Mouse (Mus musculus): ENCODE results near the gene Slc4a1ap. TPM values are rescaled to one million over a fixed set of nuclear protein-coding genes. Genes with fewer than 3 reads are reported as not detected.
"Not testable (repeated sequence)": the region's sequence is repeated elsewhere in the genome, so short reads cannot be mapped to it uniquely, and the experiment has no call there.

The Slc4a1ap gene
- polyA plus RNA-seq, 1 experiment from 2014 or later = 32.5 TPM

DNA sequence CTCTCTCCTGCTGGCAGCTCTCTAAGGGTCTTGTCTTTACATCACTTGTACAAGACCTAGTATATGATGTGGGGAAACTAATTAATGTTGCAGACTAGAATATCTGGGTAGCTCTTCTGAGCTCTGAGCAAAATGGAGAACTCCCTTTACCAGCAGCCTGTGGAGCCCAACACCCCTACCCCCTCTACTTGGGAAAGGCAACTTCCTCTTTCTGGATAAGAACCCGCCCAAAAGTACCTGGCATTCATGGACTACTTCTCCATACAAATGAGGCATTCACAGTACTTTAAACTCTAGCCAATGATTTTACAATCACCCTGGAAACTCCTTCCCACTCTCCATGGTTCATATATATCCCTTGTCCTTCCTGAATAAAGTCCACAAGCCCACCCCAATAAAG is 14.3 kb upstream of the Slc4a1ap start:
- H3K9me3 ChIP-seq (replicated peaks; ENCODE audit: control insufficient read depth, low read length, poor library complexity, severe bottlenecking) = no peaks in the 10 kb centered on the region
- no peak overlapping the region for H3K27ac ChIP-seq (ENCODE audit: low read length)
- 96% methylated on average over 1 of the region's 1 CpGs for WGBS
- H3K4me2 ChIP-seq (ENCODE audit: low read length) = no peak overlapping the region
- H3K4me3 ChIP-seq (ENCODE audit: low read depth, low read length) = no peak overlapping the region
- H3K4me1 ChIP-seq (ENCODE audit: control insufficient read depth, insufficient read depth, low read length) = no peaks in the 10 kb centered on the region
- H3K36me3 ChIP-seq (ENCODE audit: control insufficient read depth, insufficient read depth, low read length) = peaks cover 31% of the 10 kb centered on the region
- no peak for ATAC-seq
- H3K9ac ChIP-seq (ENCODE audit: low read depth, low read length) = no peak overlapping the region
- H3K27me3 ChIP-seq (ENCODE audit: control insufficient read depth, insufficient read depth, low read depth, low read length) = no peaks in the 10 kb centered on the region

DNA sequence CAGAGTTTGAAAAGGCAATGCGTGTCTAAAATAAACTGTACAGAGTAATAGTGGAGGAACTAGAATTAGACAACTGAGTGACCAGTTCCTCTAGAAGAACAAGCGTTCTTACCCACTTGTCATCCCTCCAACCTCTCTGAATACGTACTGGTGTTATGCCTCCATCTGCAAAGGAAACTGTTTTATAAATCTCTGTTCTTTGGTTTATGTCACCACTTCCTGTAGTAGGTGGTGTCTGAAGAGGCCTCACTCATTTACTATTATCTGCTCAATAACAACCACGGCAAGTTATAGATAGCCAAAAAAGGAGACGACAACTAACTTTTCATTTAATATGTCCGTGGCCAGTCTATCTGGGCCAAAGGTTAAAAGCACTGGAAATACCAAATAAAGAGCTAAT is 6.2 kb upstream of the Slc4a1ap start:
- H3K36me3 ChIP-seq (ENCODE audit: control insufficient read depth, insufficient read depth, low read length) = peaks cover 25% of the 10 kb centered on the region
- no peak overlapping the region for H3K27ac ChIP-seq (ENCODE audit: low read length)
- no peak overlapping the region for H3K4me3 ChIP-seq (ENCODE audit: low read depth, low read length)
- H3K27me3 ChIP-seq (ENCODE audit: control insufficient read depth, insufficient read depth, low read depth, low read length) = no peaks in the 10 kb centered on the region
- no peak for ATAC-seq
- no peaks in the 10 kb centered on the region for H3K9me3 ChIP-seq (replicated peaks; ENCODE audit: control insufficient read depth, low read length, poor library complexity, severe bottlenecking)
- no peak overlapping the region for H3K9ac ChIP-seq (ENCODE audit: low read depth, low read length)
- H3K4me2 ChIP-seq (ENCODE audit: low read length) = no peak overlapping the region
- 96% methylated on average over 6 of the region's 6 CpGs for WGBS
- H3K4me1 ChIP-seq (ENCODE audit: control insufficient read depth, insufficient read depth, low read length) = peaks cover 5% of the 10 kb centered on the region

DNA sequence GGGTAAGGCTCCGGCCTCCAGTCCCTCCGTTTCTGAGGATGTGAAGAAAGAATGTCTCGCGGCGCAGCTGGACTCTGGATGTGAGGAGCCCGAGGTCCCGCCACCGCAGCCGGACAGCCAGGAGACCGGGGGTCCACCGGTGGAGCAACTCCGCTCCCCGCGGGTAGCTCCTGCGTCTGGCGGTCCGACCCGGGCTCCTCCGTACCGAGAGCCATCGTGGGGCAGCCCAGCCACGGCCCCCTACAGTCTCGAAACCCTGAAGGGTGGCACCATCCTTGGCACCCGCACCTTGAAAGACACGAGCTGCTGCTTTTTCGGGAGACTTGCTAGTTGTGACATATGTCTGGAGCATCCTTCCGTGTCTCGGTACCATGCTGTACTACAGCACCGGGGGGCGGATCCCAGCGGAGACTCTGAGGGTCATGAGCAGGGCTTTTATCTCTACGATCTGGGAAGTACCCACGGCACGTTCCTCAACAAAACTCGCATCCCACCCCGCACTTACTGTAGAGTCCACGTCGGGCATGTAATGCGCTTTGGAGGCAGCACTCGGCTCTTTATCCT is 404 bp downstream of the Slc4a1ap start:
- H3K27me3 ChIP-seq (ENCODE audit: control insufficient read depth, insufficient read depth, low read depth, low read length) = no peaks in the 10 kb centered on the region
- H3K4me1 ChIP-seq (ENCODE audit: control insufficient read depth, insufficient read depth, low read length) = peaks cover 29% of the 10 kb centered on the region
- peak overlapping the region; percentile 78 for H3K9ac ChIP-seq (ENCODE audit: low read depth, low read length)
- H3K27ac ChIP-seq (ENCODE audit: low read length) = peak overlapping the region; percentile 84
- peak overlapping the region; percentile 92 for H3K4me3 ChIP-seq (ENCODE audit: low read depth, low read length)
- peak overlapping the region; percentile 100 for H3K4me2 ChIP-seq (ENCODE audit: low read length)
- no peaks in the 10 kb centered on the region for H3K9me3 ChIP-seq (replicated peaks; ENCODE audit: control insufficient read depth, low read length, poor library complexity, severe bottlenecking)
- peak; percentile 69 for ATAC-seq
- peaks cover 16% of the 10 kb centered on the region; the same call in 1 of the 2 replicates for H3K36me3 ChIP-seq (ENCODE audit: control insufficient read depth, insufficient read depth, low read length)
- WGBS = 4% methylated on average over 40 of the region's 40 CpGs

DNA sequence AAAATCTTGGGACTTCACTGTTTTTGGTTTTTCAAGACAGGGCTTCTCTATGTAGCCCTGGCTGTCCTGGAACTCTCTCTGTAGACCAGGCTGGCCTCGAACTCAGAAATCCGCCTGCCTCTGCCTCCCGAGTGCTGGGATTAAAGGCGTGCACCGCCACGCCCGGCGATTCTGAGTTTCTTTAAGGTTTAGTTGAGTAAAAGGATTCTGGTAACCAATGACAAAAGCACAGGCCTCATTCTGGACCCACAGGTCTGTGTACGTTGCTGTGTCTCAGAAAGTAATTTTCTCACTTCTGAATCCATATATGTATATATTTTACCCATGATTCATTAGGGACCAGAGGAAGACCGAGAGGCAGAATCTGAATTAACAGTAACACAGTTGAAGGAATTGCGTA is 912 bp downstream of the Slc4a1ap start, which contains the start of gene Supt7l:
Gene Supt7l, minus strand, starts transcription at position 101 of the 400 bp plus-strand sequence.
- Histone ChIP-seq H3K27ac (ENCODE audit: low read length) (peak within 1 kb of the TSS; percentile 84), H3K36me3 (ENCODE audit: control insufficient read depth, insufficient read depth, low read length) (peaks cover 18% of the 10 kb centered on the region), H3K4me3 (ENCODE audit: low read depth, low read length) (peak within 1 kb of the TSS; percentile 92), H3K4me1 (ENCODE audit: control insufficient read depth, insufficient read depth, low read length) (peaks cover 29% of the 10 kb centered on the region), H3K4me2 (ENCODE audit: low read length) (peak within 1 kb of the TSS; percentile 100), H3K9ac (ENCODE audit: low read depth, low read length) (peak within 1 kb of the TSS; percentile 78)
- WGBS = 82% methylated on average over 11 of the region's 11 CpGs
- not testable (repeated sequence) for H3K9me3 ChIP-seq (replicated peaks; ENCODE audit: control insufficient read depth, low read length, poor library complexity, severe bottlenecking); ATAC-seq; H3K27me3 ChIP-seq (ENCODE audit: control insufficient read depth, insufficient read depth, low read depth, low read length)

DNA sequence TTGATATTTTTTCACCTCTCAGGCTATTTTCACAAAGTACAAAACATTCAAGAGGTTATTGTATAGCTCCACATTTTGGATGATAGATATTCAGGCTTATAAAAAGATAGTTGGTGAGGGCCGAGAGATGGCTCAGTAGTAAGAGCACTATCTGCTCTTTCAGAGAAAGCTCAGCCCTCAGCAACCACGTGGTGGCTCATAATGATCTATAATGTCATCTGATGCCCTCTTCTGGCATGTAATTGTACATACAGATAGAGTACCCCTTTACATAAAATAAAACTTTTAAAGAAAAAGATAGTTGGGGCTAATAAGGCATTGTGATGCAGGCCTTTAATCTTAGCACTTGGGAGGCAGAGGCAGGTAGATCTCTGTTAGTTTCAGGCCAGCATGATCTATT is 1.8 kb downstream of the Slc4a1ap start:
- WGBS = 57% methylated on average over 2 of the region's 2 CpGs

DNA sequence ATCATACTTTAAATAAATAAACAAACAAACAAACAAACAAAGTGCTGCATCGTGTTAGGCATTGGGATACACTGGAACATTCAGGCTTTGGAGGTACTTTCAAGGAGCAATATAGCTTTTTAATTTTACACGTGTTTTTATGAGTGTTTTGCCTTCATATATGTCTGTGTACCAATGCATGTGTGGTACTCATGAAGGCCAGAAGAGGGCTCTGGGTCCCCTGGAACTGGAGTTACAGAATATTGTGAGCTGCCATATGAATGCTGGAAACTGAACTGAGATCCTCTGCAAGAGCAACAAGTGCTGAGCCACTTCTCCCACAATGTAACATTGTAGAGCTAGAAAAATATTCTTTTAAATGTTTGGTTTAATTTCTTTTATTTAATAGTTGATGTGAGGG is 8.4 kb downstream of the Slc4a1ap start:
- Histone ChIP-seq H3K4me2 (ENCODE audit: low read length) (no peak overlapping the region), H3K9ac (ENCODE audit: low read depth, low read length) (no peak overlapping the region)
- WGBS = 93% methylated on average over 2 of the region's 2 CpGs

More for the DNA sequence above, 1.8 kb downstream of the Slc4a1ap start:
- Histone ChIP-seq H3K4me3 (ENCODE audit: low read depth, low read length) (no peak overlapping the region), H3K36me3 (ENCODE audit: control insufficient read depth, insufficient read depth, low read length) (peaks cover 14% of the 10 kb centered on the region; the same call in 1 of the 2 replicates), H3K4me2 (ENCODE audit: low read length) (peak overlapping the region; percentile 26; the same call in 1 of the 2 replicates), H3K4me1 (ENCODE audit: control insufficient read depth, insufficient read depth, low read length) (peaks cover 29% of the 10 kb centered on the region), H3K9ac (ENCODE audit: low read depth, low read length) (no peak overlapping the region), H3K9me3 (replicated peaks; ENCODE audit: control insufficient read depth, low read length, poor library complexity, severe bottlenecking) (no peaks in the 10 kb centered on the region), H3K27me3 (ENCODE audit: control insufficient read depth, insufficient read depth, low read depth, low read length) (no peaks in the 10 kb centered on the region), H3K27ac (ENCODE audit: low read length) (no peak overlapping the region)
- ATAC-seq = no peak

DNA sequence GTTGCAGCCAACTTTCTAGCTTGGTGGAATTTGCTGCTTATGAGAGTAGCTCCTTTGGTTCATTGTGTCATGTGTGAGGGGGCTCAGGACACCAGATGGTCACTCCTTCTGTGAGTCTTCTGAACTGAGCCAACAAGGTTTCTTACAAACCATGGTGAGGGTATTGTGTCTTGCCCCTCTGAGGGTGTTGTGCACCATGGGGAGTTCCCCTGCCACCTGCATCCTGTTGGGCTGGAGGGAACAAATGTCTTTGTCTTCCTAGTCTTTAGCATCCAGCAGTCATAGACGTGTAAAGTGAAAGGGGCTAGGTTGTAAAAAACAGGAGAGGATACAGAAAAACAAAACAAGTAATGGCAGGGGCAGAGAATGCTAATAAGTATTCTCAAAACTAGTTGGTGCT is 32.6 kb downstream of the Slc4a1ap start:
- no peak overlapping the region for H3K4me3 ChIP-seq (ENCODE audit: low read depth, low read length)
- no peaks in the 10 kb centered on the region for H3K27me3 ChIP-seq (ENCODE audit: control insufficient read depth, insufficient read depth, low read depth, low read length)
- no peak overlapping the region for H3K27ac ChIP-seq (ENCODE audit: low read length)
- no peak overlapping the region for H3K4me2 ChIP-seq (ENCODE audit: low read length)
- peaks cover 17% of the 10 kb centered on the region for H3K36me3 ChIP-seq (ENCODE audit: control insufficient read depth, insufficient read depth, low read length)
- no peaks in the 10 kb centered on the region for H3K9me3 ChIP-seq (replicated peaks; ENCODE audit: control insufficient read depth, low read length, poor library complexity, severe bottlenecking)
- WGBS = 67% methylated on average over 1 of the region's 1 CpGs
- no peak overlapping the region for H3K9ac ChIP-seq (ENCODE audit: low read depth, low read length)
- no peaks in the 10 kb centered on the region for H3K4me1 ChIP-seq (ENCODE audit: control insufficient read depth, insufficient read depth, low read length)
- ATAC-seq = no peak

More for the DNA sequence above, 8.4 kb downstream of the Slc4a1ap start:
- no peaks in the 10 kb centered on the region for H3K27me3 ChIP-seq (ENCODE audit: control insufficient read depth, insufficient read depth, low read depth, low read length)
- ATAC-seq = no peak
- no peaks in the 10 kb centered on the region for H3K4me1 ChIP-seq (ENCODE audit: control insufficient read depth, insufficient read depth, low read length)
- no peak overlapping the region for H3K4me3 ChIP-seq (ENCODE audit: low read depth, low read length)
- H3K9me3 ChIP-seq (replicated peaks; ENCODE audit: control insufficient read depth, low read length, poor library complexity, severe bottlenecking) = no peaks in the 10 kb centered on the region
- H3K27ac ChIP-seq (ENCODE audit: low read length) = no peak overlapping the region
- peaks cover 28% of the 10 kb centered on the region for H3K36me3 ChIP-seq (ENCODE audit: control insufficient read depth, insufficient read depth, low read length)

DNA sequence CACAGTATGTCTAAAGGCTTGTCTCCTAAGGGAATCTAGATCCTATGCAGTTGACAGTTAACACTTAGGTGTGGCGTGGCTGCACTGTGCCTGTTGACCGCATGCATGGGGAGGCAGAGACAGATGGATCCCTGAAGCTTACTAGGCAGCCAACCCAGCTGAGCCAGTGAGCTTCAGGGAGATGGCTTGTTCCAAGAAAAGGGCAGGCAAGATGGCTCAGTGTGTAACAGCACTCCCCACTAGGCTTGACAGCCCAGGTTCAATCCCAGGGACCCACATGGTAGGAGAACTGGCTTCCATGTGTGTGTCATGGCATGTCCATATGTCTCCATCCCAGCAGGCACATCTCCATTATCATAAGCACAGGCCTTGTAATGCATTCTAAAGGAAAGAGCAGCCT is 33.6 kb downstream of the Slc4a1ap start:
- 98% methylated on average over 2 of the region's 2 CpGs for WGBS
- no peak overlapping the region for H3K27ac ChIP-seq (ENCODE audit: low read length)
- no peak overlapping the region for H3K4me2 ChIP-seq (ENCODE audit: low read length)
- H3K27me3 ChIP-seq (ENCODE audit: control insufficient read depth, insufficient read depth, low read depth, low read length) = no peaks in the 10 kb centered on the region
- H3K9me3 ChIP-seq (replicated peaks; ENCODE audit: control insufficient read depth, low read length, poor library complexity, severe bottlenecking) = no peaks in the 10 kb centered on the region
- ATAC-seq = no peak
- H3K4me3 ChIP-seq (ENCODE audit: low read depth, low read length) = no peak overlapping the region
- no peak overlapping the region for H3K9ac ChIP-seq (ENCODE audit: low read depth, low read length)
- H3K4me1 ChIP-seq (ENCODE audit: control insufficient read depth, insufficient read depth, low read length) = no peaks in the 10 kb centered on the region
- peaks cover 17% of the 10 kb centered on the region for H3K36me3 ChIP-seq (ENCODE audit: control insufficient read depth, insufficient read depth, low read length)

DNA sequence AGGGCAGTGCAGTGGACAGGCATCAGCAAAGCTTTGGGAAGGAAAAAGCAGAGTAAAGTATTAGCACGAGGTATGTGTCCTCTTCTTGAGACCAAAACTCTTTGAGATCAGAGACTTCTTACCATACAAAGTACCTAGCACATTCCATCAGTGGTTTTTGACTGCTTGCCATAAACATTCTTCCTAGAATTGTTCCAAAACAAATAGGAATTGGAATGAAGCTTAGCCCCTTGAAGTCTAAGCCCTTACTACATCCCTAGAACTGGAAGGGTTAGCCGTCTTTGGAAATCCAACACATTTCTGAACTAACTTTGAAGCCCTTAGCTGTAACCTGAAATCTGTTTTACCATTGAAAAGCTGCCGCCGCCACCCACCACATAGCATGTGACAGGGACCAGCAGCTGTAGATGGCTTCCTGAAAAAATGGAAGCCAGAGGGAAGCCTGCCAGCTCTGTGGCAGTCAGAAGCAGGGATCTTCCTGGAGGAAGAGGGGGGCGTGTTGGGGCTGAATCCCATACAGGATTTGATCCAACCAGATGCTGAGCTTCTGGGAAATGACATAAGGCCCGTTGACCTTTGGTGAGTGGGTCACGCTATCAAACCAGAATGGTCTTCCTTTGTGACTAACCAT is 35.4 kb downstream of the Slc4a1ap start:
- Histone ChIP-seq H3K9ac (ENCODE audit: low read depth, low read length) (no peak overlapping the region), H3K9me3 (replicated peaks; ENCODE audit: control insufficient read depth, low read length, poor library complexity, severe bottlenecking) (no peaks in the 10 kb centered on the region), H3K36me3 (ENCODE audit: control insufficient read depth, insufficient read depth, low read length) (peaks cover 10% of the 10 kb centered on the region), H3K4me3 (ENCODE audit: low read depth, low read length) (no peak overlapping the region), H3K27me3 (ENCODE audit: control insufficient read depth, insufficient read depth, low read depth, low read length) (no peaks in the 10 kb centered on the region), H3K4me2 (ENCODE audit: low read length) (no peak overlapping the region), H3K4me1 (ENCODE audit: control insufficient read depth, insufficient read depth, low read length) (no peaks in the 10 kb centered on the region), H3K27ac (ENCODE audit: low read length) (no peak overlapping the region)
- 85% methylated on average over 7 of the region's 7 CpGs for WGBS
- no peak for ATAC-seq
